Mouse (Mus musculus) heart, adult 2 months (tissue): ENCODE measurements around the gene Polr2c.
A peak's percentile ranks its signal among the peaks of the same experiment; 100 is the strongest.

Source experiments
- EP300 ChIP-seq: fragments of 200-500 bp; IDR thresholded peaks from 2 replicates; pipeline ENCODE4 v1.6.1; 2011; ENCODE audit warnings: low read depth, low read length, control low read depth; ENCODE audit not compliant: insufficient read depth
- POLR2A ChIP-seq: fragments of 200-500 bp; IDR thresholded peaks from 2 replicates; pipeline ENCODE4 v1.6.1; 2011; ENCODE audit warnings: mild to moderate bottlenecking, low read depth, low read length, control low read depth; ENCODE audit not compliant: insufficient read depth

- TF ChIP-seq EP300, result peak; percentile 97
- no peak for TF ChIP-seq POLR2A
Measured at GRCm38 (mm10) chr8:94908847-94909246, 51.6 kb downstream of the Polr2c start.
